Mouse (Mus musculus): Measurements from ENCODE around the gene Adam11. TPM values are rescaled to one million over a fixed set of nuclear protein-coding genes. Genes with fewer than 3 reads are reported as not detected.
"Not testable (repeated sequence)": the region's sequence is repeated elsewhere in the genome, so short reads cannot be mapped to it uniquely, and the experiment has no call there.

Gene Adam11
- polyA plus RNA-seq (2014; fragmentation: Nextera tagmentation; extraction: Ambion mirVana), result 1.4 and 2.0 TPM in 2 replicates

DNA sequence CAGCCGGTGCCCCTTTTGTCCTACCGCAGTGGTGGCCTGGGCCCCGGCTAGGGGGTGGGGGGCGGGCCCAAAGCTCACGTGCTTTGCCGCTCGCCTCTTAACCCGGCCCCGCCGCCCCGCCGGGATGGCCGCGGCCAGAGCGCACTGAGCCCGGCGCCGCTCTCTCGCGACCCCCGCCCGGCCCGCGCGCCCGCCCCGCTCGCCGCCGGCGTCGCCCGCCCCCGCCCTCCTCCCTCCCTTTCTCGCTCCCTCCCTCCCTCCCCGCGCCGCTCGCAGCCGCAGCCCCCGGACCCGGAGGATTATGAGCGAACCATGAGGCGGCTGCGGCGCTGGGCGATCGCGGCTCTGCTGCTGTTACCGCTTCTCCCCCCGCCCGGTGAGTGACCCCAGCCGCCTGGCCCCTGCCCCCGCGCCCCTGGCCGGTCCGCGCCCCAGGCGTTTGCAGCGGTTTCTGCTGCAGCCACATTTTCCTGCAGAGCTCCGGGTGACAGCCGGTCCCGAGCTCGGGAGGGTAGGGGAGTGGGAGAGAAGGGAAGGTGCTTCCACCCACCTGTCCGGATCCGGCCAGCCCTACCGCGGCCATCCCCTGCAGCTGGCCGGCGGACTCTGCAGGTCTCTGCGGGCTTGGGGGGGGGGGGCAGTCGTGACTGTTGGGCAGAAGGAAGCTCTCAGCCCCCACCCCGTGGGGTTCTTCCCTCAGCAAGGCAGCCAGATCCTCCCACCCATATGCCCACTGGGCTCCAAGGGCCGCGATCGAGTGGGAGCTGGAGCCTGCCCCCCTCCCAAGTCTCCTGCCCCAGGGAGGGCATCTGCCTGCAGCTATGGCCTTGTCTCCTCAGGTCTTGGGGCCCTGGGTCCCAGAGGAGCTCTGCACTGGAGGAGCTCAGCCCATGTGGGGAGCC lies at the start of gene Adam11:
TSS of gene Adam11 (plus strand) at position 131 of the 902 bp plus-strand sequence.
- Histone ChIP-seq H3K9ac (ENCODE audit: low read depth, low read length) (peak within 1 kb of the TSS; percentile 26; the same call in 1 of the 2 replicates), H3K27ac (ENCODE audit: low read depth, low read length) (no peak within 1 kb of the TSS), H3K4me3 (ENCODE audit: low read depth, low read length) (peak within 1 kb of the TSS; percentile 57), H3K4me2 (peak within 1 kb of the TSS; percentile 89), H3K36me3 (ENCODE audit: control insufficient read depth, insufficient read depth, low read length) (no peaks in the 10 kb centered on the region), H3K27me3 (replicated peaks; ENCODE audit: control insufficient read depth, insufficient read depth, low read length) (peaks cover 47% of the 10 kb centered on the region), H3K9me3 (ENCODE audit: control insufficient read depth, low read length) (no peaks in the 10 kb centered on the region), H3K4me1 (replicated peaks; ENCODE audit: control insufficient read depth, insufficient read depth, low read length) (peaks cover 9% of the 10 kb centered on the region)
- WGBS, result under 1% methylated on average over 64 of the region's 76 CpGs
- no peak for DNase-seq (ENCODE audit: low spot score)
- ATAC-seq (replicated peaks; ENCODE audit: low FRiP score), result no peak

DNA sequence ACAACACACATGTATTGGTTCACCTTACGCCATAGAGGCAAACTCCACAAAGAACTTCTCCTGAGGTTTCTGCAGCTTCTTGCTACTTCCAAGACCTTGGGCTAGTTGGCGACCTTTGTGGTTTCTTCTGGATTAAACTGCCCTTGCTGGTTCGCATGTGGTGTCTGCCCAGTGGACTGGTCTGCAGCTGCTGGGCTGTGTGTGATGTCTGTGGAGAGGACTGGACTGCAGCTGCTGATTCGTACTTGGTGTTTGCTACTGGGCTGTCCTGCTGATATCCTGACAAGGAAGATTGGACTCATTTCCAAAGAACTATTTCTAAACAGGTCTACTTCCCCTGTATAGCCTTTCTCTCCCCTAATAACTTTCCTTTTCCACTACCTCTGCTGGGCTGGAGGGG lies 48.8 kb upstream of the Adam11 start:
- ATAC-seq (replicated peaks; ENCODE audit: low FRiP score), result no peak
- no peak overlapping the region for H3K27ac ChIP-seq (ENCODE audit: low read depth, low read length)
- no peaks in the 10 kb centered on the region for H3K9me3 ChIP-seq (ENCODE audit: control insufficient read depth, low read length)
- no peak overlapping the region for H3K4me3 ChIP-seq (ENCODE audit: low read depth, low read length)
- H3K4me2 ChIP-seq, result no peak overlapping the region
- no peak overlapping the region for H3K9ac ChIP-seq (ENCODE audit: low read depth, low read length)
- H3K27me3 ChIP-seq (replicated peaks; ENCODE audit: control insufficient read depth, insufficient read depth, low read length), result no peaks in the 10 kb centered on the region
- no peaks in the 10 kb centered on the region for H3K36me3 ChIP-seq (ENCODE audit: control insufficient read depth, insufficient read depth, low read length)
- WGBS, result 84% methylated on average over 4 of the region's 4 CpGs
- no peaks in the 10 kb centered on the region for H3K4me1 ChIP-seq (replicated peaks; ENCODE audit: control insufficient read depth, insufficient read depth, low read length)
- DNase-seq (ENCODE audit: low spot score), result no peak

DNA sequence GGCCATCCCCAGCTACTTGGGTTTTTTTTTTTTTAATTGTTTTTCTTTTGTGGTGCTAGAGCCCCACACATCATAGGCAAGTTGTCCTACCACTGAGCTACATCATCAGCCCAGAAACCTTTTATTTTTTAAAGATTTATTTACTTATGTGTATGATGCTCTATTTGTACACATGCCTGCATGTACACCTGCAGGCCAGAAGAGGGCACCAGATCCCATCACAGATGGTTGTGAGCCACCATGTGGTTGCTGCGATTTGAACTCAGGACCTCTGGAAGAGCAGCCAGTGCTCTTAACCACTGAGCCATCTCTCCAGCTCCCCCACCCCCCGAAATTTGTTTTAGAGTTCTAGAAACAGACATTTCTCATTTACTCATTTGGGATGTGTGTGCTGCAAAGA lies 46.7 kb upstream of the Adam11 start:
- H3K4me2 ChIP-seq; ATAC-seq (replicated peaks; ENCODE audit: low FRiP score): not testable (repeated sequence)
- 74% methylated on average over 2 of the region's 2 CpGs for WGBS

GRCm38 (mm10) chr11:102716135-102716534 lies 45.1 kb upstream of the Adam11 start:
- Histone ChIP-seq H3K27ac (ENCODE audit: low read depth, low read length) (no peak overlapping the region), H3K4me3 (ENCODE audit: low read depth, low read length) (no peak overlapping the region), H3K4me2 (no peak overlapping the region), H3K27me3 (replicated peaks; ENCODE audit: control insufficient read depth, insufficient read depth, low read length) (no peaks in the 10 kb centered on the region), H3K9ac (ENCODE audit: low read depth, low read length) (no peak overlapping the region), H3K4me1 (replicated peaks; ENCODE audit: control insufficient read depth, insufficient read depth, low read length) (no peaks in the 10 kb centered on the region), H3K36me3 (ENCODE audit: control insufficient read depth, insufficient read depth, low read length) (no peaks in the 10 kb centered on the region), H3K9me3 (ENCODE audit: control insufficient read depth, low read length) (no peaks in the 10 kb centered on the region)
- no peak for ATAC-seq (replicated peaks; ENCODE audit: low FRiP score)
- no peak for DNase-seq (ENCODE audit: low spot score)
- WGBS, result 73% methylated on average over 7 of the region's 7 CpGs

More for the DNA sequence above, 46.7 kb upstream of the Adam11 start:
- not testable (repeated sequence) for H3K27ac ChIP-seq (ENCODE audit: low read depth, low read length); H3K4me1 ChIP-seq (replicated peaks; ENCODE audit: control insufficient read depth, insufficient read depth, low read length); H3K9me3 ChIP-seq (ENCODE audit: control insufficient read depth, low read length); H3K36me3 ChIP-seq (ENCODE audit: control insufficient read depth, insufficient read depth, low read length); H3K4me3 ChIP-seq (ENCODE audit: low read depth, low read length); H3K27me3 ChIP-seq (replicated peaks; ENCODE audit: control insufficient read depth, insufficient read depth, low read length); H3K9ac ChIP-seq (ENCODE audit: low read depth, low read length); DNase-seq (ENCODE audit: low spot score)

- no peaks in the 10 kb centered on the region for H3K4me1 ChIP-seq (replicated peaks; ENCODE audit: control insufficient read depth, insufficient read depth, low read length)
- H3K27me3 ChIP-seq (replicated peaks; ENCODE audit: control insufficient read depth, insufficient read depth, low read length), result no peaks in the 10 kb centered on the region
- H3K9ac ChIP-seq (ENCODE audit: low read depth, low read length), result no peak overlapping the region
- no peaks in the 10 kb centered on the region for H3K36me3 ChIP-seq (ENCODE audit: control insufficient read depth, insufficient read depth, low read length)
- no peak overlapping the region for H3K27ac ChIP-seq (ENCODE audit: low read depth, low read length)
- no peak for ATAC-seq (replicated peaks; ENCODE audit: low FRiP score)
- WGBS, result 32% methylated on average over 3 of the region's 3 CpGs
- no peak for DNase-seq (ENCODE audit: low spot score)
- no peak overlapping the region for H3K4me2 ChIP-seq
- H3K4me3 ChIP-seq (ENCODE audit: low read depth, low read length), result no peak overlapping the region
- H3K9me3 ChIP-seq (ENCODE audit: control insufficient read depth, low read length), result no peaks in the 10 kb centered on the region
These were observed 35.7 kb upstream of the Adam11 start for GRCm38 (mm10) chr11:102725574-102725973.

DNA sequence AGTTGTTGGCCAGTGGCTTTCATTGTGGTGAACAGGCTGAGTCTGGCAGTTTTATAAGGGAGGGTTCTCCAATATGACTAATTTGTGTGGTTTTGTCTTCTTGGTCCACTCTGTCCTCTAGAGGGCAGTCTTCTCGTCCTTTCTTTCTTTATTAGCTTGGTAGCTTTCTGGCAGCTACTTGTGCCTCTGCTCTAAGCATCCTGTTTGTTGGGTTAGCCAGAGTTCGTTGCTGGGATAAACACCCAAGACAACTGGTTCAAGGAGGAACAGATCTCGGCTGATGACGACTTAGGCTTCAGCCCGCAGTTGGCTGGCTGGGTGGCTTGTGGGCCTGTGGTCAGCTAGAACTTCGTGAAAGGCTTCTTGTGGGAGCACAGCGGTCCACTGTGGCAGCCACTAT lies 32.6 kb upstream of the Adam11 start:
- ATAC-seq (replicated peaks; ENCODE audit: low FRiP score) (no peak), DNase-seq (ENCODE audit: low spot score) (no peak)
- no peaks in the 10 kb centered on the region for H3K27me3 ChIP-seq (replicated peaks; ENCODE audit: control insufficient read depth, insufficient read depth, low read length)
- no peak overlapping the region for H3K4me2 ChIP-seq
- H3K36me3 ChIP-seq (ENCODE audit: control insufficient read depth, insufficient read depth, low read length), result no peaks in the 10 kb centered on the region
- no peaks in the 10 kb centered on the region for H3K4me1 ChIP-seq (replicated peaks; ENCODE audit: control insufficient read depth, insufficient read depth, low read length)
- H3K4me3 ChIP-seq (ENCODE audit: low read depth, low read length), result no peak overlapping the region
- H3K9ac ChIP-seq (ENCODE audit: low read depth, low read length), result no peak overlapping the region
- WGBS, result 37% methylated on average over 7 of the region's 7 CpGs
- H3K27ac ChIP-seq (ENCODE audit: low read depth, low read length), result no peak overlapping the region
- no peaks in the 10 kb centered on the region for H3K9me3 ChIP-seq (ENCODE audit: control insufficient read depth, low read length)

- no peaks in the 10 kb centered on the region for H3K27me3 ChIP-seq (replicated peaks; ENCODE audit: control insufficient read depth, insufficient read depth, low read length)
- H3K9me3 ChIP-seq (ENCODE audit: control insufficient read depth, low read length), result no peaks in the 10 kb centered on the region
- DNase-seq (ENCODE audit: low spot score) (no peak), ATAC-seq (replicated peaks; ENCODE audit: low FRiP score) (no peak)
- H3K9ac ChIP-seq (ENCODE audit: low read depth, low read length), result no peak overlapping the region
- 84% methylated on average over 3 of the region's 3 CpGs for WGBS
- H3K4me2 ChIP-seq, result no peak overlapping the region
- H3K27ac ChIP-seq (ENCODE audit: low read depth, low read length), result no peak overlapping the region
- no peaks in the 10 kb centered on the region for H3K36me3 ChIP-seq (ENCODE audit: control insufficient read depth, insufficient read depth, low read length)
- H3K4me3 ChIP-seq (ENCODE audit: low read depth, low read length), result no peak overlapping the region
- H3K4me1 ChIP-seq (replicated peaks; ENCODE audit: control insufficient read depth, insufficient read depth, low read length), result no peaks in the 10 kb centered on the region
These were observed 31.4 kb upstream of the Adam11 start for GRCm38 (mm10) chr11:102729835-102730234.

DNA sequence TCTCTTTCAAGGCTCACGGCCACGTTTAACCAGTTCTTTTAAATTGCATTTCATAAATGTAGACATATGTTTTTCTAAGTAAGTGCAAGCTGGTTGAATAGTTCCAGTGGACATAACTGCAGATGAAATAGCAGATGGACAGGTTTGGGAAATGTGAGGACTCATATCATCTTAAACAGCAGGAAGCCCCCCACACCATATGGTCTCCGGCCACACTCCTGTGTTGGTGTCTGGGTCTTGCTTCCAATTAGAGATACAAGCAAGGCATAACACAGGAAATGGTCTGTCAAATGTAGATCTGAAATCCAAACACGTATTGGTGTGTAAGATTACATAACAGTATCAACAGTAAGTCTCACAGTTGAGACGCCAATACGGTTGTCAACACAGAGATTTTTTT lies 29.9 kb upstream of the Adam11 start:
- 63% methylated on average over 6 of the region's 6 CpGs for WGBS
- H3K4me1 ChIP-seq (replicated peaks; ENCODE audit: control insufficient read depth, insufficient read depth, low read length), result no peaks in the 10 kb centered on the region
- H3K27me3 ChIP-seq (replicated peaks; ENCODE audit: control insufficient read depth, insufficient read depth, low read length), result no peaks in the 10 kb centered on the region
- no peaks in the 10 kb centered on the region for H3K36me3 ChIP-seq (ENCODE audit: control insufficient read depth, insufficient read depth, low read length)
- H3K4me3 ChIP-seq (ENCODE audit: low read depth, low read length), result no peak overlapping the region
- H3K4me2 ChIP-seq, result no peak overlapping the region
- no peak overlapping the region for H3K27ac ChIP-seq (ENCODE audit: low read depth, low read length)
- no peak for ATAC-seq (replicated peaks; ENCODE audit: low FRiP score)
- no peak for DNase-seq (ENCODE audit: low spot score)
- no peaks in the 10 kb centered on the region for H3K9me3 ChIP-seq (ENCODE audit: control insufficient read depth, low read length)
- H3K9ac ChIP-seq (ENCODE audit: low read depth, low read length), result no peak overlapping the region

GRCm38 (mm10) chr11:102733146-102733545 lies 28.1 kb upstream of the Adam11 start:
- Histone ChIP-seq H3K4me2 (no peak overlapping the region), H3K9me3 (ENCODE audit: control insufficient read depth, low read length) (no peaks in the 10 kb centered on the region), H3K9ac (ENCODE audit: low read depth, low read length) (no peak overlapping the region), H3K36me3 (ENCODE audit: control insufficient read depth, insufficient read depth, low read length) (no peaks in the 10 kb centered on the region), H3K4me3 (ENCODE audit: low read depth, low read length) (no peak overlapping the region), H3K27ac (ENCODE audit: low read depth, low read length) (no peak overlapping the region), H3K27me3 (replicated peaks; ENCODE audit: control insufficient read depth, insufficient read depth, low read length) (peaks cover 3% of the 10 kb centered on the region), H3K4me1 (replicated peaks; ENCODE audit: control insufficient read depth, insufficient read depth, low read length) (no peaks in the 10 kb centered on the region)
- 76% methylated on average over 5 of the region's 5 CpGs for WGBS
- no peak for DNase-seq (ENCODE audit: low spot score)
- no peak for ATAC-seq (replicated peaks; ENCODE audit: low FRiP score)
